Mouse (Mus musculus) skeletal muscle tissue, adult 2 months (tissue): ENCODE measurements around the gene Cdx2.

Experiments
- DNase-seq: peaks from one replicate; pipeline ENCODE4 v3.0.0-alpha.2; 2012; ENCODE audit warnings: low read depth, low spot score

The Cdx2 gene

GRCm38 (mm10) chr5:147292506-147293120 is 14.5 kb downstream of the Cdx2 start:
- no peak for DNase-seq

GRCm38 (mm10) chr5:147291764-147292505 is 15.1 kb downstream of the Cdx2 start:
- DNase-seq: no peak

GRCm38 (mm10) chr5:147284365-147284764 is 22.7 kb downstream of the Cdx2 start:
- DNase-seq: no peak

GRCm38 (mm10) chr5:147277547-147277925 is 29.5 kb downstream of the Cdx2 start:
- no peak for DNase-seq

GRCm38 (mm10) chr5:147276701-147277546 is 30.1 kb downstream of the Cdx2 start:
- DNase-seq: no peak

GRCm38 (mm10) chr5:147275761-147276160 is 31.3 kb downstream of the Cdx2 start:
- DNase-seq: no peak

GRCm38 (mm10) chr5:147274174-147275141 is 32.6 kb downstream of the Cdx2 start:
- DNase-seq: no peak

- DNase-seq: no peak
These were observed 34.2 kb downstream of the Cdx2 start for GRCm38 (mm10) chr5:147272808-147273345.

- DNase-seq: no peak
These were observed 34.8 kb downstream of the Cdx2 start for GRCm38 (mm10) chr5:147272046-147272807.

GRCm38 (mm10) chr5:147270673-147271655 is 36.1 kb downstream of the Cdx2 start:
- no peak for DNase-seq

- DNase-seq: no peak
These were observed 37.0 kb downstream of the Cdx2 start, which contains the start of gene Pdx1 for GRCm38 (mm10) chr5:147269926-147270672. Pdx1 (plus strand) TSS chr5:147269959.

- no peak for DNase-seq
These were observed 37.7 kb downstream of the Cdx2 start for GRCm38 (mm10) chr5:147269371-147269770.

GRCm38 (mm10) chr5:147268728-147269127 is 38.3 kb downstream of the Cdx2 start:
- no peak for DNase-seq

GRCm38 (mm10) chr5:147267434-147267833 is 39.6 kb downstream of the Cdx2 start:
- no peak for DNase-seq

- DNase-seq: no peak
These were observed 43.1 kb downstream of the Cdx2 start for GRCm38 (mm10) chr5:147263945-147264344.

GRCm38 (mm10) chr5:147261899-147262541 is 45.0 kb downstream of the Cdx2 start:
- no peak for DNase-seq

- no peak for DNase-seq
These were observed 46.3 kb downstream of the Cdx2 start for GRCm38 (mm10) chr5:147260778-147261177.

- no peak for DNase-seq
These were observed 46.9 kb downstream of the Cdx2 start for GRCm38 (mm10) chr5:147260189-147260588.
